Mouse (Mus musculus) urinary bladder, postnatal 25 days (tissue): ENCODE data around the gene Tmem43.

Source experiments
- DNase-seq: peaks from one replicate; pipeline ENCODE4 v3.0.0; 2022; ENCODE audit warnings: low spot score

Gene Tmem43

DNA sequence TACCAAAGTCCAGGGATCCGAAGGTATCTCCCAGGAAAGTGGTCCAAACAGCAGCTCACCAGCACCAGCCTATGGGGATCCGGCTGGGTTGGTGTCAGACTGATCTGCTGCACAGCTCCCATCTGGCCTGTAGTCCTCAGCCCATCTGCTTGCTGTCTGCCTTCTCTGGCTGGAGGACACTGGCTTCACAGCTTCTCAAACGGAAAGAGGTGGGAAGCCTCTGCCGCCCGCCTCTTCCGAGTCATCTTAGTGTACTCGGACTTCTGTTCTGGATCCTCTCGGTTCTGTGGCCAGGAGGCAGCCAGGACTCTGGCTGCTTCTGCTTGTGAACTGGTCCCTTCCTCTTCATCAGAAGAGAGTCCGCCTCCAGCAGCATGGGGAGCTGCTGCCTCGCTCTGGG lies 16.4 kb downstream of the Tmem43 start:
- DNase-seq: peak; percentile 17

DNA sequence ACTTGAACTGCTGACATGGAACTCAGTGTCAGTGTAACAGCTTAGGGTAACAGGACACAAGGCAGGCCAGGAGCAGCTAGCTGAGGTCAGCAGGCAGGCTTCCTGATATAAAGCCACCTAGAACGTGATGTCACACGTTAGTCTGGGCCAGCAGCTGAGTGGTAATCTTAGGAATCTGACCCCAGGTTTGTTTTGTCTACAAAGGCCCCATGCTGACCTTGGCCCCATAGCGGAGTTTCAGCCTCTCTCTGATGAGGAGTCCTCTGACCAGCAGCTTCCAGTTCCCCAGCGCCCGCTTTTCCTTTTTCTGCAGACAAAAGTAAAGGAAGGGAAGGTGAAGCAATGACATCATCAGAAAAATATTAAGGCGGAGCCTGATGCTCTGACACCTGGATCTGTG lies 17.5 kb downstream of the Tmem43 start:
- no peak for DNase-seq

DNA sequence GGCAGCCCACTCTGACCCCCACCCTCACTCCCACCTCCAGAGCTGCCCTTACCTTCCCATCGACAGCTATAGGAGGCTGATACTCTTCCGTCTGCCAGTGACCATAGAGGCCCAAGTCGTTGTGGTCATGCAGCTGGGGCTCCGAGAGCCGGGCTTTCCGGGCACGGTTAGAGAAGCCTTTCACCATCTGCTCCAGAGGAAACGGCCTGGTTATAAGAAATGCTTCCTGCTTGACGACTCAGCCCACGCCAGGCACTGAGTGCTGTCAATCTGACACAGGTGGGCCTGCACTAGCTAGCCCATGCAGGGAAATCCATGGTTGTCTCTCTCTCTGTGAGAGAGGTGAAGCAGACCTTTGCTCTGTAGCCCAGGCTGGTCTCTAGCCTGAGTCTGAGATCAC lies 19.6 kb downstream of the Tmem43 start:
- DNase-seq: no peak

DNA sequence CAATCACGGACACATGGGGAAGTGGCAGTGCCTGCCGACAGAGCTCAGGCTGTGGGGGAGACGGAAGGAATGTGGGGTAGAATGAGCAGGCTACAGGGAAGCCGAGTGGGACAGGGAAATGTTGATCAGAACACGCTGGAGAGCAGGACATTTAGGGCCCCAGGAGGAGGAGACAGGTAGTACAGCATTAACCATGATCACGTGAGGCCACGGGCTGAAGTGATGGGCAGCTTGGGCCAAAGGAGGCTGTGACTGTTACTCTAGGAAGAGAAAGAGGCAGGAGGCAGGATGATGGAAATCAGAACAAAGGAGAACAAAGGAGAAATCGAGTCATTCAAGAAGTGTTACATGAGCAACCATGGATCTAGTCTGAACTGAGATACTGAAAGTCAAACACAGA lies 21.0 kb downstream of the Tmem43 start:
- no peak for DNase-seq

DNA sequence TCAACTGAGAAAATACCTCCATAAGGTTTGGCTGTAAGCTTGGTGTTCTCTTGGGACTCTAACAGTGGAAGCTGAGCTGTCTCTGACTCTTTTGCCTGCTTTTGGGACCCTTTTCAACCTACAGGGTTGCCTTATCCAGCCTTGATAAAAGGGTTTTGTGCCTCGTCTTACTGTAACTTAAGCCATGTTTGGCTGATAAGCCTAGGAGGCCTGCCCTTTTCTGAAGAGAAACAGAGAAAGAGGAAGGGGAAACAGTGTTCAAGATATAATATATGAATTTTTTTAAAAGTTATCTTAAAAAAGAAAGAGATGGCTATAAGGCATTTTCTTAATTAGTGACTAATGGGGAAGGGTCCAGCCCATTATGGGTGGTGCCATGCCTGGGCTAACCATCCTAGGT lies 29.8 kb downstream of the Tmem43 start:
- DNase-seq: no peak

DNA sequence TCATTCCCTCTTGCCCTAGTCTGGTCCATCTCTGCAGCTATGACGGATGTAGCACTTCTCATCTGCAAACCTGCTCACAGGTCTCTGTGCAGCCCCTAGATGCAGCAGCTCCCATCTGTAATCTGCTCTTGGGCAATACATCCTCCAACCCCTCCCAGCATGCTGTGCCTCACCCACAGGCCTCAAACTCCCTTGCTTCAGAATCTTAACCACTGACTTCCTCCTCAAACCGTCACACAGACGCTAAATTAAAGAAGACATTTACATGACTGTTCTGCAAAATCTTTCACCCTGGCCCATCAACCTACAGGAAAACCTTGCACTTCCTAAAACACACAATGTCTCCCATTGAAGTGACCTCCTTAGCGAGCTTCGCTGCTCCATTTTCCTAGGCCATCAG lies 32.5 kb downstream of the Tmem43 start:
- DNase-seq: no peak

DNA sequence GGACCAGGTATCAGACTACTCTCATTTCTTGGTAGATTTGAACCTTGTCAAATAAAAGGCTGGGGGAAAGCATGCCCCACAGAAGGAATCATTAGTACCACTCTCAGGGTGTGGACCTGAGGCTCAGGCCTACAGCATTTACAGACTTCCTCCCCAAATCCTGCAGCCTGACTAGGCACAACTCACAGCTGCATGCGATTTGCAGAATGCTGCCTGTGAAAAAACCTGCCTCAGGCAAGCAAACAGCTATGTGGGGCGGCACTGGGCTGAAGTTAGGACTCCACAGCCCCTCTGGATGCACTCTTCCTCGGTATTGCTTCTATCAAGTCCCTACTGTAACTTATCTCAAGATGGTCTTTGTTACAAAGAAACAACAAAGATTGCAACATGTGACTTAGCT lies 34.5 kb downstream of the Tmem43 start:
- DNase-seq: no peak

DNA sequence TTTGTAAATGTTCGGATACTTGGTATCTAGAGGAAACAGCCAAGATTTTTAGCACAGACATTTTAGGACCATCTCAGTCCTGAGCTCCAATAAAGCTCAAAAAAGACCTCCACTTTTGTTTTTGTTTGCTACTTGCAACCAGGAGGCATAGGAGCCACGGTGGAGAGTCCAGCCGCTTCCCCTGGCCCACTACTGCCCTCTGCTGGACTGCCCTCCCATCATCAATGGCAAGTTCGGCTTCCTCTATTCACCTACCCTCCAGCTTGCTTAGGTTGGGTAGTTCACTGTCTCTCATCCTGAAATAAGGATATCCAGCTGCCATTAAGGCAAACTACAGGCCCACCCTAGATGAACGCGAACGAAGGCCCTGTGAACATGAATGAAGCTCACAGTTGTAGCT lies 35.8 kb downstream of the Tmem43 start:
- DNase-seq: peak; percentile 80

DNA sequence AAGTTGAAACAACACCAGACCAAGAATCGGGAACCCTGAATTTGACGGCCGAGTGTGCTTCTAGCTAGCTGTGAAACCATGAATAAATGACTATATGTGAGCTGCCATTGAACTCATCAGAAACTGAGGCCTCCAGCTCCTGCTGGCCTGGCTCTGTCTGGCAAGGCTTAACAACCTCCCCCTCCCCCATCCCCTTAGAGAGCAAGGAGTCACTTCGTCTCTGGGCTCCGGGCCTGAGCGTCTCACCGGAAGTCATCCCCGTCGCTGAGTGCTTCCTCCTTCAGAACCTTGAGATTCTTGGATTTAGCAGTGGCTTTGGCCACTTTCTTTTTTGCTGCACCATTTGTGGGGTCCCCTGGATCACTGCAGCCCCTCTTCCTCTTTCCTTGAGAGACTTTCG lies 36.7 kb downstream of the Tmem43 start:
- no peak for DNase-seq

DNA sequence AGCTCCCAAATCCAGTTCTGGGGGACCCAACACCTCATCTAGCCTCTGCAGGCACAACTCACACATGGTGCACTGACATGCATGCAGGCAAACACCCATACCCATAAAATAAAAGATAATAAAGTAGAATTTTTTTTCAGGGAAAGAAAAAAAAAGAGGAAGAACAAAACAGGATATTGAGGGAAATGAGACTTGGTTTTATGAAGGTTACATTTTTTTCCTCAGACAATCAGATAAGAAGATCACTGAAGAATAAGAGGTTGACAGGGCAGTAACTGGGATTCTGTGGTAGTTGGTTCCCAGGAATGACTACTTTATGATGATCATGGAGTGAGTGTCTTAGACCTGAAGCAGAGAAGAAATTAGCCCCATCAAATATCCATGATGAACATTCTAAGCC lies 40.6 kb downstream of the Tmem43 start:
- no peak for DNase-seq

DNA sequence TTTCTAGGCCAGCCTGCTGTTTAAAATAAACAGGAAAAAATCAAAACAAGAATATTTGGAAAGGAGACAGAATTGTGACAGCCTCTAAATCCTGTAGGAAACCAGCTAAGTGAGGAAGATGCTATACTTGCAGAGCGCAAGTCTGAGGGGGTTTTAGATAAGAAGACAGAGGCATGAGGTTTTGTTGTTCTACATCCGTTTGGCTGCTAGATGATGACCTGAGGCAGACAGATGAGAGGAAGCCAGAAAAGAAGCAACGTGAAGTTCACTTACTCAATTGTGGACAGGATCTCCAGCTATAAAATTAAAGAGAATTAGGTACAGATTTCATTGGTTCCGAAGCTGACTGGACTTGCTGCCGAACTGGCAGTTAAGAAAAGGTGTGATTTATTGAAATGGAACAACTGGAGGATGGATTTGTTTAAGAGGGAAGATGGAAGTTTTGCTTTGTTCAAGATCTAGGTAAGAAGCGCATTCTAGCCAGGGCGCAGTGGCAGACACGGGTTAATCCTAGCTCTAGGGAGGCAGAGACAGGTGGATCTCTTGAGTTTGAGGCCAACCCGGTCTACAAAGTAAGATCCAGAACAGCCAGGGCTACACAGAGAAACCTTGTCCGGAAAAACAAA lies 41.3 kb downstream of the Tmem43 start:
- no peak for DNase-seq

DNA sequence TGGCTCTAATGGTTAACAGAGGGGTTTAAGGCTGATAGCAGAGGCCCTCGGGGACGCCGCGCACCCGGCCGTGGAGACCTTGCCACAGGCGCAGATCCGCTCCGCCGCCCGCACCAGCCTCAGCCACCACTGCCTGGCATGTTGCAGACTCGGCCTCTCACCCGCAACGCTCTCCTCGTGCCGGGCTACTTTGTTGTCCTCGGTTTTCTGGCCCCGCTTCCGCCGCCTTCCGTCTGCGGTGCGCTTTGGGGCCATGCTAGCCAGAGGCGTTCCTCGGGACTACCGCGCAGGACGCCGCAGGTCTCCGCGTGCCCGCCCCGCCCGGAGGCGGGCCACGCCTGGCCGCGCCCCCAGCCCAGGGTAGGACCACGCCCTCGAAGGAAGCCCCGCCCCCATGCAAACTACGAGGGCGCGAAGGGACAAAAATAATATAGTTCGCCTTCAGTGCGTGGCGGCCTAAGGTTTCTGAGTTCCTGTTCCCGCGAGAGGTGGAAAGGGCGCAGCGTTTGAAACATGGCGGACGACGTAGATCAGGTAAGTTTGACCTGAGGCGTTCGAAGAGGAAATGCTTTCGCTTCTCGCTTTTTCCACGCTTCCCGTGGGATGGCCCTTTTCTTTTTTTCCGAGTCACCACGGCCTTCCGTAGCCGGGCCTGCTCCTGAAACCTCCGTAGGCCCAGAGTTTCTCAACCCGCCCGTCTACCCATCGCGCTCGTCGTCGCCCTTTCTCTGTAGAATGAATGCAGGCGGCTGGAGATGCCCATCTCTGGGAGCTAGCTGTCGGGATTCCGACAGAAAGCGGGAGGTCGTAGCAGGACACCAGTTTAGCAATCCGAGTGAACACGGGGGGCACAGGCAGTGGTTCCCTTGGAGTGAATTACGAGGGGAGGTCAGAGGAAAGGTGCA lies 42.3 kb downstream of the Tmem43 start, which contains the start of the genes Xpc and Lsm3:
TSS of gene Xpc (minus strand) at position 344 of the 905 bp plus-strand sequence.
TSS of gene Lsm3 (plus strand) at position 384 of the 905 bp plus-strand sequence.
- peak; percentile 99 for DNase-seq

DNA sequence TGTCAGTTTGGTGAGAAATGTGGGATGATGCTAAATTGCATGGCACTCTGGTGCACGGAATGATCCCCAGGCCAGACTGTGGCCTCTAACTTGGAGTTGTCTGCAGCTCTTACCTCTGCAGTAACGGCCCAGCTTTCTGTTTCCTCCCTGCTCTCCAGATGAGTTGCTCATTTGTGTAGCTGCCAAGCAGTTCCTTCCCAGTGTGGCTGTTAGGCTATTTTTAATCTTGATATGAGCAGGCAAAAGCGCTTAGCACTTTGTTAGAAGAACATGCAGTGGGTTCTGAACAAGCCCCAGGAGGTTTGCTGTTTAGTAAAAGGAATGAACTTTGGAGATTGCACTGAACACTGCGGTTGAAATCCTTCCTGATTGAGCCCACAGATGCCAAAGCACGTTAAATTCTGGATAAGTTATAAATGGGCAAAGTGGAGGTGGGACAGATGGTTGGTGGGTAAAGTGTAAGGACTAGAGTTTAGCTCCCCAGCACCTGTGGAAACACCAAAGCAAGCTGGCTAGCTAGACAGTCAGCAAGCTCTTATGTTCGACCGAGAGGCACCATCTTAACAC lies 45.0 kb downstream of the Tmem43 start:
- DNase-seq: no peak

DNA sequence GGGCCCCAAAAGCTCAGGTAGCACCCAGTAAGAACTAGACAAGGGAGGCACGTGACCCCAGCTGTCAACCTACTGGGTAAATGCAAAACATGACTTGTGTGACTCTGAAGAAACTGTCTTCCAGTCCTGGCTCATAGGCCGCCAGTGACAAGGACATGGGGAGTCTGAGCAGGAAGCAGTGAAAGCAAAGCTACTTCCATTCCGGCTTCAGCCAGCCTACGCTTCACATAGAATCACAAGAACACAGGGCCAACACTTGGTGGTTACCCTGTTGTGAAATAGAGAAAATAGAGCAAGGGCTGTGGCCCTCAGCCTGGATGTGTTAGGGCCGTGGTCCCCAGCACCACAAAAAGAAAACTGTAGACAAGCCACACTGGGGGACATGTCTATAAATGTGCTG lies 49.3 kb downstream of the Tmem43 start:
- no peak for DNase-seq

DNA sequence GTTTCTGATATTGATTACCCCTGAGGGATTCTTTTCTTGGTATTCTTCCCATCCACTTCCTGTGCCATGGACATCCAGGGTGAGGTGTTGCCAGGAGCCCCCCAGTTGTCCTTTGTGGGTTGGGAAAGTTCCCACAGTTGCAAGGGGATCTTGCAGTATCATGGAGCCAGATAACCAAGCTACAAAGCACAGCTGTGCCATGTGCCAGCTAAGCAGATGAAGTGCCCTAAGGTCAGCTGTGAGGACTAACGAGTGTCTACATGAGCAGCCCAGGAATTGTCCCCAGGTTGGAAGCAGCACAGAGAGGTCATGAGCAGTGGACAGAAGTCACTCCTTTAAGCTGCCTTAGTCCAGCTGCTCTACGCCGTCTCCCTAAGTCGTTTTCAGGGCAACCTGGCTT lies 52.0 kb downstream of the Tmem43 start:
- DNase-seq: no peak

DNA sequence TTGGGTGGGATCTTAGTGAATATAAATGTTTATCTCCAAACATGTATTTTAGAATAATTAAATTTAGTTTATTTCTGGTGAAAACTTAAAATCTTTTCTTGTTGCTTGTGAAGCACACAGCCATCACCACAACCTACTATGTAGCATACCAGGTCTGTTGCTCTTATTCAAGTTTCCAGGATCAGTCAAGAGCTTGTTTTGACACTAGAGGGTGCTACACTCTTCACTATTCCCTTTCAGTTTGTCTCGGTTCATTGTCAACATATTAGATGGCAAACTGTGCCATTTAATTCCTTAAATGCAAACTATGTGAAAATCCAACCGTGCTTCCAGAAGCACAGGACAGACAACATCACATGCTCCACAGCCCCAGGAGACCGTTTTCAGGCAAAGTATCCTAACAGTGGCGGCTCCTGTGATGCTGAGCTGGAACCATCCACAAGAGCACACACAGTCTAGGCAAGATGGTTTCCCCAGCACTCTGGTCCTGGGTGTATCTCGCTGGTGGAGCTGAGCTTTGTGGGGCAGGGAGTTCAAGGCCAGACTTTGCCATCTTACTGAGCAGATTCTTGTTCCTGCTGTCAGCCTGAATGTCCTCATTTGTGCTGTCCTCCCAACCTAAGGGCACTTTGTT lies 53.8 kb downstream of the Tmem43 start:
- DNase-seq: no peak

DNA sequence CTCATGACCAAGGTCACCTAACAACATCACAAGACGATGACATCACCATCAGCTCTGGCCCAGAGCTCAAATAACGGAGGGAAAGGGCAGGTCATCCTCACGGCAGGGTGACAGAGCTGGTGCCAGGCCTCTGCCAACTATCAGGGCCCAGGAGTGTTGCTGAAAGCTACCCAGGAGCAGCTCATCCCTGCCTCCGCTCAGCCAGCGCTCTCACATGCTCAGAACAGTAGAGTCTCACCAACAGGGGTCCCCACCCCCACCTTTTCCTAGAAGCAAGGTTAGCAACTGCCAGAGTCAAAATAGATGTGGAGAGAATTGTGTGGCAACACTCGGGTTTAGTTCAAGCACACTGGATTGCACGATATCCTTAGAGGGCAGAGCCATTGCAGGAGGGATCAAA lies 54.8 kb downstream of the Tmem43 start:
- DNase-seq: no peak

DNA sequence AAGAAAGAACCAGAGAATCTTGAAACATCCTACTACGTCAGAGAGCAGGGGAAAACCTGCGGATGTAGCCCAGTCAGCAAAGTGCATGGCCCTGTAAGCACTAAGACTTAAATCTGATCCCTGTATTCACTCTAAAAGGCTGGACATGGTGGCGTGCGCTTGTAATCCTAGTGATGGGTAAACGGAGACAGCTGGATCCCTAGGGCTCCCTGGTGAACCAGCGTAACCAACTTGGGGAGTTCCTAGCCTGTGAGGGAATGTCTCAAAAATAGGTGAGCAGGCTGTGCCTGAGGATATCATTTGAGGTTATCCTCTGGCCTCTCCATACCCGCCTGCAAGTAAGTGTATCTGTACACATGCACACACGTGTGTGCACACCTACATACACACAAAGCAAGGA lies 57.2 kb downstream of the Tmem43 start:
- DNase-seq: no peak

DNA sequence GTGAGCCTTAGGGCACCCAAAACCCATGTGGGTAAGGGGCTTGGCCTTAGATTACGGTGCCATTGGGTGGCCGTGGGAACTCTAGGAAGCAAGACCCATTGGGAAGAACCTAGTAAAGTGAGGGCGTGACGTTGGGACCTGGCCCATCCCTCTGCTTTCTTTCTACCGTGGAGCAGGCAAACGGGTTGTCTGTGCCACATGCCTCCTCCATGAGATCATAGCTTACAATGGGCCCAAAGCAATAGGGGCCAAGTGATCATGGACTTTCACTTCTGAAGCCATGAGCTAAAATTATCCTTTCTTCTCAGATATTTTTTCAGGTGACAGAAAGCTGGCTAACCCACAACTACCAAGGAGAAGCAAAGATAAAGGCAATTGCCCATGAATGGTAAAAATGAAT lies 57.8 kb downstream of the Tmem43 start:
- DNase-seq: no peak

DNA sequence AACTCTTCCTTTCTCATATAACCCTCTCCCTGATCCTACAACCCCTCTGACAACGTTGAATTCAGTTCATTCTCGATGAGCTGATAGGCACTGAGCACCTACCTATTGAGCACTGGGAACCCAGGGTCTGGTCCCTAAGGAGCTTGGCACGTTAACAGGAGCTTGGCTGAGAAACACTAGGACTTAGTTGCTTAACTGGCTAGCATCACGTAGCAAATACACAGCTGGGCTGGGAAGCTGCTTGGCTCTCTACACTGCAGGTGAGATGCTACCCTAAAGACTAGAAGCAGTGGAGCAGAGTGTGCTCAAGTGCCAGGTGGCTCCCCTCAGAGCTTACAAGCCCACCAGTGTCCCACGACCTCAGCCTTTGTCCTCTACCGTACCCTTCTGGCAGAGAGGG lies 59.2 kb downstream of the Tmem43 start:
- no peak for DNase-seq

DNA sequence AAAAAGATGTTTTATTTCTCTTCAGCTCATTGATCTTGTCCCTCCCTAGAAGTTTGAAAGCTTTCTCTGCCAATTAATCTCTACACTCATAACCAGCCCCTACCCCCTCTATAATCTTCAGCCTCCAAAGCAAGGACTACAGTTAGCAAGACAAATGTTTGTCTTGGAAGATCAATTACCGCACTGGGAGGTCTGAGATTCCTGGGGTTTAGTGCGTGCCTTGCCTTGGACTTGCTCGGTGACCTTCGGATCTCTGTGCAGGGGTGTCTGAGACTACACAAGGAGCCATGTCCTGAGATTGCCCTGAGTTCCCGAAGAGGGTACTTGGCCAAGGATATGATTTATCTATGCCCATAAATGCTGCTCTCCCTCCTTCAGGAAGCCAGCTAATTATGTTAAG lies 59.9 kb downstream of the Tmem43 start:
- DNase-seq: no peak

DNA sequence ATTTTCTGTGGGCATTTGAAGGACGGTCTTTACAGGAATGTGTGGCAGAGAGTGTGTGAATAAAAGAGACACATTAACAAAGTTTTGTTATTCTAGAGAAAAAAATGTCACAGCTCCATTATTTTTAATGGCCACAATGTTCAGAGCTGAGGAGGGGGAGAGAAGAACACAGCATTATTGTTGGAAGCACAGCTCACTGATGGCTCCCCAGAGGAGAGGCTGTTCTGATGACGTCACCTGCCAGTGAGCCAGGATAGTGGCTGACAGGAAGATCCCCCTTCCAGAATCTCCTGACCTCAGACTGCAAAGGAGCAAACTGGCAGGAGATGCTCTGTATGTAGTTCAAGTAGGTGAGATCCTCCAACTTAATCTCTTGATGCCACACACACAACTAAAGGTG lies 60.3 kb downstream of the Tmem43 start:
- DNase-seq: no peak

DNA sequence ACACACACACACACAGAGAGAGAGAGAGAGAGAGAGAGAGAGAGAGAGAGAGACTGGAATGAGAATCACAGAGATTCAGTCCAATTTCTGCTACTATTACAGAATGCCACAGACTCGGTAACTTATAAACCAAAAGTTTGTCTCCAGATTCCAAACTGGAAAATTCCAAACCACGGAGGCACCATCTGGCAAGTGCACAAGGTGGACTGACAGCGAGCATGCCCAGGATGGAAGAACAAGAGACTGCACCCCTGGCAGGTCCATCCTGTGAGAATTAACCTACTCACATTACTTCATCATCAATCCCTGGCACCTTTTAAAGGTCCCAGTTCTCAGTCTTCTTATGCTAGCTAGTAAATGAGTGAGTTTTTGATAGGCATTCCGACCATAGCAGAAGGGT lies 60.8 kb downstream of the Tmem43 start:
- DNase-seq: no peak
